Comparison of ENCODE assay signal across 8 mouse cellular contexts in the genomic region with DNA sequence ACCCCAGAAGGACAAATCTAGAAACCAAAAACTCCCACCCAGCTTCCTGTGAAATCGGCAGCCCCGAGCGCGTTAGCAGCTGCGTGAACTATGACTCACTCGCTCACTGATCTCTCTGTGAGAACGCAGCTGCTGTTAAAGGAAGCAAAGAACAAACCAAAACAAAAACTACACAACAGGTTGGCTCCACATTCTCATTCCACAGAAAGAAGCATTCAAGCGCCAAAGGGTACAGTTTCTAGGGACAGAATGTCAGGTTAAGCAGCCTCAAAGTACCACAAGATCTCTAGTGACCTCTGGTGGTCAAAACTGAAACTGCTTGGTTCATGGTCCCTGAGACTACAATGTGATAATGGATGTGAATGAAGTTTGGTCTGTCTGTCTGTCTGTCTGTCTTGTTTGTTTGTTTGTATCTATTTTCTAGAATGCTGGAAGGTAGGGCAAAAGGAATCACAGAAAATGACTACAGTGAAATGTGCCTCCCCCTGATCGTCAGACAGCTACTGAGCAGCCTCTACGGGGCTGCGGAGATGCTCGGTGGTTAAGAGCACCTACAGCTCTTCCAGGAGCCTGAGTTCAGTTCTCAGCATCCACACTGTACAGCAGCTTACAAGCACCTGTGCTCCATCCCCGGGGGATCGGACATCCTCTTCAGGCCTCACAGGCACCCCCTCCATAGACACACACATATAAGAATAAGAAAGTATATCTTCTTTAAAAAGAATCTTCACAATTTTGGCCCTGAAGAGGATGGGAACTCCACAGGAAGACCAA. TPM values are rescaled to one million over a fixed set of nuclear protein-coding genes. Genes with fewer than 3 reads are reported as not detected.
A peak's percentile ranks its signal among the peaks of the same experiment; 100 is the strongest.
DNase-seq lines count a peak whose midpoint lies in the region; ATAC-seq and TF ChIP-seq lines count a peak whose summit lies in the region.

No protein-coding gene starts in this region.

- H3K9me3 ChIP-seq in hindbrain, postnatal 0 days (ENCODE audit: low read length), result no peaks in the 10 kb centered on the region

- no peaks in the 10 kb centered on the region for H3K27me3 ChIP-seq in hindbrain, postnatal 0 days (ENCODE audit: insufficient read depth, low read length)

- H3K4me1 ChIP-seq in hindbrain, postnatal 0 days (ENCODE audit: insufficient read depth, low read length), result no peaks in the 10 kb centered on the region

- no peak overlapping the region for H3K9ac ChIP-seq in hindbrain, postnatal 0 days (replicated peaks; ENCODE audit: low read length)

- peak; percentile 60; the same call in 1 of the 2 replicates for ATAC-seq in hindbrain, postnatal 0 days

- no peaks in the 10 kb centered on the region for H3K36me3 ChIP-seq in hindbrain, postnatal 0 days (ENCODE audit: insufficient read depth, low read length)

- WGBS in hindbrain, postnatal 0 days, result 59% methylated on average over 14 of the region's 14 CpGs

- TF ChIP-seq CTCF in hindbrain, postnatal 0 days (IDR thresholded peaks at IDR 0.05; ENCODE audit: low read depth), result peak; percentile 96

- peak; percentile 88 for DNase-seq in adipocyte (ENCODE audit: low spot score)
- DNase-seq in cerebellum, postnatal 10 days, result peak; percentile 83 to 92
- peak; percentile 63 to 93 for DNase-seq in frontal cortex, adult 2 months (ENCODE audit: extremely low spot score in 1 of 2, low spot score in 1 of 2)
- peak; percentile 81 for DNase-seq in hindbrain, postnatal 0 days (ENCODE audit: low spot score)
- DNase-seq in left cerebral cortex, adult 11 months (ENCODE audit: low spot score), result peak; percentile 72
- DNase-seq in lung, postnatal 25 days (ENCODE audit: low spot score), result peak; percentile 84
- DNase-seq in retina, postnatal 1 day, result peak; percentile 87
- DNase-seq in yolk sac, embryonic 10.5 days (ENCODE audit: low spot score), result peak; percentile 59

- H3K4me2 ChIP-seq in hindbrain, postnatal 0 days (ENCODE audit: low read depth, low read length), result peak overlapping the region; percentile 50

- no peak overlapping the region for H3K27ac ChIP-seq in hindbrain, postnatal 0 days

- H3K4me3 ChIP-seq in hindbrain, postnatal 0 days (ENCODE audit: low read length), result peak overlapping the region; percentile 21; the same call in 1 of the 2 replicates

RNA-seq across cellular contexts. Expression of a gene that starts 13.3 kb away (rescaled TPM):
- 0.42 and 0.46 TPM in 2 replicates for polyA plus RNA-seq in frontal cortex, adult 2 months (2012; rRNA removed)
- total RNA-seq in hindbrain, postnatal 0 days (2014; rRNA removed), result not detected in 2 replicates
- polyA plus RNA-seq in hindbrain, postnatal 0 days (2015; fragmentation: Nextera tagmentation; extraction: Ambion mirVana), result 0.43 and 0.48 TPM in 2 replicates

RNA-seq across cellular contexts. Expression of a gene that starts 37.4 kb away (rescaled TPM):
- polyA plus RNA-seq in frontal cortex, adult 2 months (2012; rRNA removed), result 65.4 and 67.0 TPM in 2 replicates
- total RNA-seq in hindbrain, postnatal 0 days (2014; rRNA removed), result 2.2 and 8.8 TPM in 2 replicates
- polyA plus RNA-seq in hindbrain, postnatal 0 days (2015; fragmentation: Nextera tagmentation; extraction: Ambion mirVana), result 9.3 and 9.8 TPM in 2 replicates
